Mouse (Mus musculus): ENCODE results near the gene Trio. TPM values are rescaled to one million over a fixed set of nuclear protein-coding genes. Genes with fewer than 3 reads are reported as not detected.

Trio gene
- total and polyA plus RNA-seq, 3 experiments: 0.66 TPM; not detected in 2

DNA sequence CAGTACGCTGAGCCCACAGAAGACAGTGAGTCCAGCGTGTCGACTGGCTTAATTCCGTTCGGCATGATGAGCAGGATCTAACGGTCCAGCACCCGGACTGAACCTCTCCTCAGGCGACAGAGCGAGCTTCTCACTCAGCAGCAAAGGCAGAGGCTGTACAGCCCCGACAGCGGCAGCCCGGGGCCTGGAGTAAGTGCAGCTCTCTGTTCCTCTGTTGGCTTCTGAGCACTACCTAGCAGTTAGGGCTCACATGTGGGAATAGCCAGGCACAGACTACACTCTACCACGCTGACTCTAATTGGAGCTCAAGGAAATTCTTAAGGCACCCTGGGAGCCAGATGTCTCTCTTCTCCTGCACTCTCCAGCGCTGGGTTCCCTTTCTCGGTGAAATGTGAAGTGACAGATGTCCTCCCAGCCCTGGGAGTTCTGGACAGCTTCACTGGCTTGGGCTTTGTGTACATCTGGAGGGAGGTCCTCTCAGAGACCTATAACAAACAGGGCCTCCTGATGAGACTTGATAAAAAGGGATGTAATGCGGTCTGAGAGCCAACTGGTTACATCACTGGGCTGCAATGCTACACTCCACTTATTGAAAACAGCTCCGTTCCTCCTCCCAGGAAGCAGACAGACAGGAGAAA, 237.4 kb downstream of the Trio start:
- Histone ChIP-seq H3K9me3 (replicated peaks) (peaks cover 15% of the 10 kb centered on the region), H3K27me3 (ENCODE audit: insufficient read depth, low read length) (no peaks in the 10 kb centered on the region), H3K36me3 (replicated peaks) (no peaks in the 10 kb centered on the region), H3K4me1 (ENCODE audit: insufficient read depth, low read depth, low read length) (no peaks in the 10 kb centered on the region), H3K4me3 (ENCODE audit: low read depth, low read length) (no peak overlapping the region)
- TF ChIP-seq CTCF (IDR thresholded peaks at IDR 0.05; ENCODE audit: low read depth, low read length) (no peak), POLR2AphosphoS5 (IDR thresholded peaks at IDR 0.05; ENCODE audit: insufficient replicate concordance, low read depth, low read length) (no peak), TAL1 (conservative IDR thresholded peaks at IDR 0.05; ENCODE audit: low read depth, low read length) (no peak), GATA1 (IDR thresholded peaks at IDR 0.05; ENCODE audit: borderline replicate concordance, low read length) (no peak), GATA2 (IDR thresholded peaks at IDR 0.05; ENCODE audit: borderline replicate concordance, low read depth, low read length) (no peak)
- ATAC-seq (ENCODE audit: extremely low read depth, insufficient number of reproducible peaks, low FRiP score, poor library complexity, severe bottlenecking): no peak
- no peak for DNase-seq (ENCODE audit: low spot score)

DNA sequence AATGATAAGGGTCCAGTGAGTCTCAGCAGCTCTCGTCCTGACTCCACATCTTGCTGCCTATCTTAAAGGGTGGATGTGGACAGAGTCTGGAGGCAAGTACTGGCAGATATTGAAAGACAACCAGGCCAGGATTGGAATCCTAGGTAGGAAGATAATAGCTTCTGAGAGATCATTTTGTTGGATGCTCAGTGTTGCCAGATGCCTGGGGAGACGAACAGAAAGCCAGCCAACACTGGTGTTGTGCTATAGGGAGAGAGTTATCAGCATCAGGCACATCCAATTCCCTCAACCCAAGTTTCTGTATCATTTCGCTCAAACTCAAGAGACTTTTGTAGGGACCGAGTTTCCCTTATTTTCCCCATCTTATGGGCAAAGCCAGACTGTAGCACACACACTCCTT, 238.5 kb downstream of the Trio start:
- DNase-seq (ENCODE audit: low spot score) (no peak), ATAC-seq (ENCODE audit: extremely low read depth, insufficient number of reproducible peaks, low FRiP score, poor library complexity, severe bottlenecking) (no peak)
- Histone ChIP-seq H3K4me3 (ENCODE audit: low read depth, low read length) (no peak overlapping the region), H3K4me1 (ENCODE audit: insufficient read depth, low read depth, low read length) (no peaks in the 10 kb centered on the region), H3K36me3 (replicated peaks) (no peaks in the 10 kb centered on the region), H3K27me3 (ENCODE audit: insufficient read depth, low read length) (no peaks in the 10 kb centered on the region), H3K9me3 (replicated peaks) (peaks cover 15% of the 10 kb centered on the region)
- TF ChIP-seq CTCF (IDR thresholded peaks at IDR 0.05; ENCODE audit: low read depth, low read length): no peak
- TF ChIP-seq GATA1 (IDR thresholded peaks at IDR 0.05; ENCODE audit: borderline replicate concordance, low read length): no peak
- TF ChIP-seq TAL1 (conservative IDR thresholded peaks at IDR 0.05; ENCODE audit: low read depth, low read length): no peak
- TF ChIP-seq POLR2AphosphoS5 (IDR thresholded peaks at IDR 0.05; ENCODE audit: insufficient replicate concordance, low read depth, low read length): no peak
- no peak for TF ChIP-seq GATA2 (IDR thresholded peaks at IDR 0.05; ENCODE audit: borderline replicate concordance, low read depth, low read length)

DNA sequence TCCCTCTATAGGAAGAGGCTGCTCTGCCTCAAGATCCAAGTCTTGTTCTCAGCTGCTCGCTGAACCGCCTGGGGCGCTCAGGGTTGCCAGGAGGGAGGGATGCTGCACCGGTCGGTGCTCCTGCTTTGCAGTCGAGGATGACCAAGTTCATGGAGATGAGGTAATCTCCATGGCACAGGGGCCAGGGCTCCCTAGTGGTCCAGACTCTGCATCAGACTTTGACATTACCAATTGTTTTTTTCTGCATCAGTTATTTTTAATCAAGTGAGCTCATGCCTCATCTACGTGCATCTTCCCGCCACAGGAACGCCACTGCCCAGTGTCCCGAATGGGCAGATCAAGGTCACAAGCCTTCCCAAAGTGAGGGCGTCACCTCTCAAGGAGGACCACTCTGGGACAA, 239.2 kb downstream of the Trio start:
- Histone ChIP-seq H3K4me3 (ENCODE audit: low read depth, low read length) (no peak overlapping the region), H3K36me3 (replicated peaks) (no peaks in the 10 kb centered on the region), H3K4me1 (ENCODE audit: insufficient read depth, low read depth, low read length) (no peaks in the 10 kb centered on the region), H3K9me3 (replicated peaks) (peaks cover 13% of the 10 kb centered on the region), H3K27me3 (ENCODE audit: insufficient read depth, low read length) (no peaks in the 10 kb centered on the region)
- no peak for ATAC-seq (ENCODE audit: extremely low read depth, insufficient number of reproducible peaks, low FRiP score, poor library complexity, severe bottlenecking)
- DNase-seq (ENCODE audit: low spot score): no peak
- TF ChIP-seq GATA1 (IDR thresholded peaks at IDR 0.05; ENCODE audit: borderline replicate concordance, low read length): no peak
- TF ChIP-seq CTCF (IDR thresholded peaks at IDR 0.05; ENCODE audit: low read depth, low read length): no peak
- TF ChIP-seq POLR2AphosphoS5 (IDR thresholded peaks at IDR 0.05; ENCODE audit: insufficient replicate concordance, low read depth, low read length): no peak
- TF ChIP-seq GATA2 (IDR thresholded peaks at IDR 0.05; ENCODE audit: borderline replicate concordance, low read depth, low read length): no peak
- no peak for TF ChIP-seq TAL1 (conservative IDR thresholded peaks at IDR 0.05; ENCODE audit: low read depth, low read length)

DNA sequence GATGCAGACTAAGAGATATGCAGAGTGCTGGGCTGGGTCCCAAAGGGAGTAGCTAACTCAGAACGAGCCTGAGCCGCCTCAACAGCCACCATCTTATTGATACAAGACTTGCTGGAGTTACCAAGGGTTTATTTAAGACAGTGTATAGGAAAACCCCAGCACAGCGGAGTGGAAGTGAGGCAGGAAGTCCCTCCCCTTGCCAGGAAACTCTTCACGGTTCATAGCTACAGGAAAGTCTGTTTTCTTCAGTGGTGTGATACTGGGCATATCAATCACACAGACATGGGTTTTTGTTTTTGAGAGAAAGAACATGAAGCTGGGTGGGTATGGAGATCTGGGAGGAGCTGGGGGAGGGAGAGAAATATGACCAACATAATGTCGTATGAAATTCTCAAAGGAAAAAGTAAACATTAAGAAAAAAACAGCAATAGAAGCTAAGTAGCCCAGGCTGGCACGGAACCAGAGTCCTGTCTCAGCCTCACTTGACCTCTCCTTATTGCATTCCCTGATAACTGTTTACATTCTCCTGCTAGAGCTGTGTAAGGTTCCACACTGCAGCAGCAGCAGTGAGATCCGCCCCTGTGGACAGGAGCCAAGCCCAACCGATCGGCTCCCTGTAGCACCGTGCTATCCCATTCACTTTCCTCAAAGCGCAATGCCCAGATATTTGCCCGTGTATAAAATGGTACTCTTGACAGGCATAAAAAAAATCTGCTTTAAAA, 240.2 kb downstream of the Trio start:
- no peaks in the 10 kb centered on the region for H3K4me1 ChIP-seq (ENCODE audit: insufficient read depth, low read depth, low read length)
- TF ChIP-seq GATA2 (IDR thresholded peaks at IDR 0.05; ENCODE audit: borderline replicate concordance, low read depth, low read length): no peak
- no peak for TF ChIP-seq GATA1 (IDR thresholded peaks at IDR 0.05; ENCODE audit: borderline replicate concordance, low read length)
- TF ChIP-seq POLR2AphosphoS5 (IDR thresholded peaks at IDR 0.05; ENCODE audit: insufficient replicate concordance, low read depth, low read length): no peak
- no peak for TF ChIP-seq CTCF (IDR thresholded peaks at IDR 0.05; ENCODE audit: low read depth, low read length)
- no peak for TF ChIP-seq TAL1 (conservative IDR thresholded peaks at IDR 0.05; ENCODE audit: low read depth, low read length)
- no peak overlapping the region for H3K4me3 ChIP-seq (ENCODE audit: low read depth, low read length)
- ATAC-seq (ENCODE audit: extremely low read depth, insufficient number of reproducible peaks, low FRiP score, poor library complexity, severe bottlenecking) (no peak), DNase-seq (ENCODE audit: low spot score) (no peak)
- no peaks in the 10 kb centered on the region for H3K36me3 ChIP-seq (replicated peaks)
- H3K9me3 ChIP-seq (replicated peaks): peaks cover 14% of the 10 kb centered on the region
- no peaks in the 10 kb centered on the region for H3K27me3 ChIP-seq (ENCODE audit: insufficient read depth, low read length)

DNA sequence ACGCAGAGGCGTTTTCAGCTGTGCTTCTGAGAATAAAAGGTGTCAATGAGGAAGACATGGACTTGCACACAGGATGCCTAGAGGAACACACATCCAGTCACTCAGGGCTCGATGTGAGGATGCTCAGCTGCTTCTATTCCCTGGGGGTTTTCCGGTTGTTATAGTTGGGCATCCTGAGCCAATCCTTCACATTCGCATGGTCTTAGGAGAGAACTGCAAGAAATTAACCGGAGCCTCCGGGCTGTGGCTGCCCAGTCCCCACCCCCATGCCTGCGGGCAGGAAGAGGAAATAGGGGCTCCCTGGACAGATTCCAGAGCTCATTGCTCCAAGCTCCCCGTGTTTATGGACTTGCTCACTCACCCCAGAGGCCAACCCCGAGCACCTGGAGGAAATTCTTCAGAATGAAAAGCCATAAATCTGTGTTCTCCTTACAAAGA, 241.5 kb downstream of the Trio start:
- H3K4me3 ChIP-seq (ENCODE audit: low read depth, low read length): no peak overlapping the region

DNA sequence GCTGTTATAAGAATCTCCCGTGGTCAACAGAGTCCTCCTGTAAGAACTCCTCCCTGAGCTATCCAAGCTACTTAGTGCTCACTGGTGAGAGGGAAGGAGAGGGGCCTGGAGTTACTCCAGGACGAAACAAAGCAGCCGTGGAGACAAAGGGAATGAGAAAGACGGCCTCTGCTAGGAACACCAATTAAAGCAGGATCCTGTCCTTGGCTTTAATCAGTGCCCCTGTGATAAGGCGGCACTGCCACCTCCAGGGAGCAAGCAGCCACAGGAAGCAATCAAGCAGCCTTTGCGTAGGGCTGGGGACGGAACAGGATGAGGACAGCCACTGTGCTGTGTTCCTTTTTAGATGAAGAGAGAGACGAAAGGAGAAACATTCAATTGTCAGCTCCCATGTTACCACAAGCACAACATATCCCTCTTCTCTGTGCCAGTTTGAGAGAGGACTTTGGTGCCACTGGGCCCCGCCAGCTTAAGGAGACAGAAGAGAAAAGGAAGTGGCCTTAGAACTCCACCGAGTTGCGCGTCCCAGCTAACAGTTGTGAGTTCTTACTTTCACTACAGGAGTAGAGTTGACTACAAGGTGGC, 242.0 kb downstream of the Trio start:
- DNase-seq (ENCODE audit: low spot score) (no peak), ATAC-seq (ENCODE audit: extremely low read depth, insufficient number of reproducible peaks, low FRiP score, poor library complexity, severe bottlenecking) (no peak)
- Histone ChIP-seq H3K4me1 (ENCODE audit: insufficient read depth, low read depth, low read length) (no peaks in the 10 kb centered on the region), H3K4me3 (ENCODE audit: low read depth, low read length) (no peak overlapping the region), H3K9me3 (replicated peaks) (peaks cover 19% of the 10 kb centered on the region), H3K27me3 (ENCODE audit: insufficient read depth, low read length) (no peaks in the 10 kb centered on the region), H3K36me3 (replicated peaks) (no peaks in the 10 kb centered on the region)
- TF ChIP-seq GATA2 (IDR thresholded peaks at IDR 0.05; ENCODE audit: borderline replicate concordance, low read depth, low read length) (no peak), TAL1 (conservative IDR thresholded peaks at IDR 0.05; ENCODE audit: low read depth, low read length) (no peak), CTCF (IDR thresholded peaks at IDR 0.05; ENCODE audit: low read depth, low read length) (no peak), GATA1 (IDR thresholded peaks at IDR 0.05; ENCODE audit: borderline replicate concordance, low read length) (no peak), POLR2AphosphoS5 (IDR thresholded peaks at IDR 0.05; ENCODE audit: insufficient replicate concordance, low read depth, low read length) (no peak)

More for the DNA sequence above, 241.5 kb downstream of the Trio start:
- no peaks in the 10 kb centered on the region for H3K36me3 ChIP-seq (replicated peaks)
- DNase-seq (ENCODE audit: low spot score) (no peak), ATAC-seq (ENCODE audit: extremely low read depth, insufficient number of reproducible peaks, low FRiP score, poor library complexity, severe bottlenecking) (no peak)
- peaks cover 19% of the 10 kb centered on the region for H3K9me3 ChIP-seq (replicated peaks)
- no peak for TF ChIP-seq CTCF (IDR thresholded peaks at IDR 0.05; ENCODE audit: low read depth, low read length)
- no peak for TF ChIP-seq TAL1 (conservative IDR thresholded peaks at IDR 0.05; ENCODE audit: low read depth, low read length)
- no peak for TF ChIP-seq GATA1 (IDR thresholded peaks at IDR 0.05; ENCODE audit: borderline replicate concordance, low read length)
- no peak for TF ChIP-seq POLR2AphosphoS5 (IDR thresholded peaks at IDR 0.05; ENCODE audit: insufficient replicate concordance, low read depth, low read length)
- no peak for TF ChIP-seq GATA2 (IDR thresholded peaks at IDR 0.05; ENCODE audit: borderline replicate concordance, low read depth, low read length)
- no peaks in the 10 kb centered on the region for H3K27me3 ChIP-seq (ENCODE audit: insufficient read depth, low read length)
- no peaks in the 10 kb centered on the region for H3K4me1 ChIP-seq (ENCODE audit: insufficient read depth, low read depth, low read length)

All from G1E (cell line).